Mouse (Mus musculus) stomach, postnatal 0 days (tissue): ENCODE data around the gene Gm20721. TPM values are rescaled to one million over a fixed set of nuclear protein-coding genes. Genes with fewer than 3 reads are reported as not detected.

Experiments used
- ATAC-seq: fragments of 200-750 bp; cut with Nextera tagmentation; 2 replicates; pipeline ENCODE4 v1.8.0; 2017; ENCODE audit not compliant: low FRiP score, low TSS enrichment
- DNase-seq: peaks from one replicate; pipeline ENCODE4 v3.0.0-alpha.2; 2016; ENCODE audit warnings: low spot score
- H3K27ac ChIP-seq: fragments of 300-500 bp; sonication (generic); replicated peaks from 2 replicates; pipeline ENCODE4 v1.5.1; 2014; ENCODE audit warnings: mild to moderate bottlenecking, control low read depth
- H3K27me3 ChIP-seq: fragments of 300-500 bp; sonication (generic); 2 replicates; pipeline ENCODE4 v1.6.1; 2014; ENCODE audit warnings: low read length; ENCODE audit not compliant: control insufficient read depth, insufficient read depth
- H3K36me3 ChIP-seq: fragments of 300-500 bp; sonication (generic); 2 replicates; pipeline ENCODE4 v1.6.1; 2014; ENCODE audit warnings: low read length, mixed read lengths; ENCODE audit not compliant: control insufficient read depth, insufficient read depth
- H3K4me1 ChIP-seq: fragments of 300-500 bp; sonication (generic); replicated peaks from 2 replicates; pipeline ENCODE4 v1.6.1; 2014; ENCODE audit warnings: antibody characterized with exemption; ENCODE audit not compliant: control insufficient read depth, insufficient read depth
- H3K4me2 ChIP-seq: fragments of 300-500 bp; sonication (generic); replicated peaks from 2 replicates; pipeline ENCODE4 v1.6.1; 2014; ENCODE audit warnings: low read depth, mild to moderate bottlenecking, control low read depth, moderate library complexity
- H3K4me3 ChIP-seq: fragments of 300-500 bp; sonication (generic); 2 replicates; pipeline ENCODE4 v1.5.1; 2014; ENCODE audit warnings: low read depth, low read length, control low read depth
- H3K9ac ChIP-seq: fragments of 300-500 bp; sonication (generic); 2 replicates; pipeline ENCODE4 v1.6.1; 2014; ENCODE audit warnings: mild to moderate bottlenecking, low read length, control low read depth, mixed read lengths
- H3K9me3 ChIP-seq: fragments of 300-500 bp; sonication (generic); 2 replicates; pipeline ENCODE4 v1.6.1; 2016; ENCODE audit warnings: low read length; ENCODE audit not compliant: control insufficient read depth
- CTCF ChIP-seq: IDR thresholded peaks from 2 replicates; pipeline ENCODE4 v1.5.1; 2016; ENCODE audit warnings: antibody characterized with exemption, low read depth, mild to moderate bottlenecking, moderate library complexity
- EP300 ChIP-seq: optimal IDR thresholded peaks from 2 replicates; pipeline ENCODE3; 2016; ENCODE audit warnings: antibody characterized with exemption
- WGBS: fragments of 180-500 bp; shearing (Covaris S2); extraction: QIAGEN DNeasy Blood & Tissue Kit; methylation state at CpG from one replicate; pipeline ENCODE4 v1.1.7; 2014; 5-methylcytosine and 5-hydroxymethylcytosine counted together
- polyA plus RNA-seq: library from polyadenylated mRNA; unstranded; fragments of >200 nt; fragmentation: Nextera tagmentation; extraction: Ambion mirVana; gene quantifications from 2 replicates; pipeline ENCODE4 v1.2.1, GENCODE M21; 2015

The Gm20721 gene
- polyA plus RNA-seq, 1 experiment from 2014 or later = 5.8 TPM

- Histone ChIP-seq H3K9ac (no peak overlapping the region), H3K9me3 (no peaks in the 10 kb centered on the region), H3K27ac (no peak overlapping the region), H3K4me3 (no peak overlapping the region), H3K27me3 (no peaks in the 10 kb centered on the region), H3K4me2 (peak overlapping the region; percentile 67), H3K4me1 (peaks cover 8% of the 10 kb centered on the region; the same call in 1 of the 2 replicates), H3K36me3 (no peaks in the 10 kb centered on the region; the same call in 1 of the 2 replicates)
- TF ChIP-seq CTCF (no peak), EP300 (no peak)
- no peak for ATAC-seq
- WGBS = 29% methylated on average over 7 of the region's 7 CpGs
- DNase-seq = no peak
These were observed 13.1 kb downstream of the Gm20721 start for GRCm38 (mm10) chr2:174333239-174333890.

GRCm38 (mm10) chr2:174331282-174332030 lies 15.1 kb downstream of the Gm20721 start:
- ATAC-seq (no peak), DNase-seq (no peak)
- Histone ChIP-seq H3K4me3 (peak overlapping the region; percentile 97), H3K9ac (peak overlapping the region; percentile 99), H3K27ac (peak overlapping the region; percentile 99), H3K36me3 (no peaks in the 10 kb centered on the region; the same call in 1 of the 2 replicates), H3K27me3 (no peaks in the 10 kb centered on the region), H3K4me1 (peaks cover 8% of the 10 kb centered on the region; the same call in 1 of the 2 replicates), H3K4me2 (peak overlapping the region; percentile 67), H3K9me3 (no peaks in the 10 kb centered on the region)
- no peak for TF ChIP-seq EP300
- no peak for TF ChIP-seq CTCF
- WGBS = 9% methylated on average over 12 of the region's 12 CpGs

- Histone ChIP-seq H3K27ac (peak overlapping the region; percentile 99), H3K4me3 (peak overlapping the region; percentile 97), H3K27me3 (no peaks in the 10 kb centered on the region), H3K4me1 (peaks cover 8% of the 10 kb centered on the region; the same call in 1 of the 2 replicates), H3K9ac (peak overlapping the region; percentile 99), H3K4me2 (peak overlapping the region; percentile 67), H3K9me3 (no peaks in the 10 kb centered on the region), H3K36me3 (no peaks in the 10 kb centered on the region; the same call in 1 of the 2 replicates)
- peak; percentile 54 for ATAC-seq
- 1% methylated on average over 34 of the region's 48 CpGs for WGBS
- peak; percentile 86 for DNase-seq
- TF ChIP-seq EP300 = no peak
- peak; percentile 38 for TF ChIP-seq CTCF
These were observed 15.8 kb downstream of the Gm20721 start for GRCm38 (mm10) chr2:174330616-174331191.

GRCm38 (mm10) chr2:174329663-174330615 lies 16.6 kb downstream of the Gm20721 start:
- peak; percentile 74 for ATAC-seq
- H3K36me3 ChIP-seq = no peaks in the 10 kb centered on the region; the same call in 1 of the 2 replicates
- no peaks in the 10 kb centered on the region for H3K27me3 ChIP-seq
- H3K9ac ChIP-seq = peak overlapping the region; percentile 99
- peak; percentile 54 for TF ChIP-seq CTCF
- no peak for TF ChIP-seq EP300
- H3K4me3 ChIP-seq = peak overlapping the region; percentile 97
- under 1% methylated on average over 53 of the region's 131 CpGs for WGBS
- peak; percentile 85 for DNase-seq
- peak overlapping the region; percentile 67 for H3K4me2 ChIP-seq
- H3K27ac ChIP-seq = peak overlapping the region; percentile 99
- peaks cover 8% of the 10 kb centered on the region; the same call in 1 of the 2 replicates for H3K4me1 ChIP-seq
- no peaks in the 10 kb centered on the region for H3K9me3 ChIP-seq
